In the genomic region with DNA sequence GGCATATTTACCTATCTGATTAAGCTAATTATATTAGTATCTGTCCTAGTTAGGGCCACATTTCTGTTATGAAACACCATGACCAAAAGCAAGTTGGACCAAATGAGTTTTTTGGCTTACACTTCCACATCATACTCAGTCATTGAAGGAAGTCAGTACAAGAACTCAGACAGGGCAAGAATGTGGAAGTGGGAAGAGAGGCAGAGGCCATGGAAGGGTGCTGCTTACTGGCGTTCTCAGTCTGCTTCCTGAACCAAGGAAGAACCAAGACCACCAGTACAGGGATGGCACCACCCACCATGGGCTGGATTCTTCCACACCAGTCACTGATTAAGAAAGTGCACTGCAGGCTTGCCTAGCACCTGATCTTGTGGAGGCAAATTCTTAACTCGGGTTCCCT, we compare ENCODE assay signal across 22 mouse cellular contexts. TPM values are rescaled to one million over a fixed set of nuclear protein-coding genes. Genes with fewer than 3 reads are reported as not detected.
A peak's percentile ranks its signal among the peaks of the same experiment; 100 is the strongest.
DNase-seq lines count a peak whose midpoint lies in the region; ATAC-seq and TF ChIP-seq lines count a peak whose summit lies in the region.
"Had no signal": no experiment of that assay in that cellular context is flagged by ENCODE, and none has a peak within 500 bp of the region (broad histone marks: within the 10 kb centered on the region; RNA-seq: fewer than 3 reads in every experiment).

No protein-coding gene starts in this region.

- H3K4me2 ChIP-seq in forebrain, postnatal 0 days (ENCODE audit: low read depth): no peak overlapping the region
- H3K4me2 ChIP-seq: embryonic facial prominence, embryonic 12.5 days; forebrain, embryonic 12.5 days had no signal

- no peak for TF ChIP-seq CTCF in bone marrow macrophage, adult 2 months (IDR thresholded peaks at IDR 0.05; ENCODE audit: low read depth, low read length)
- no peak for TF ChIP-seq CTCF in forebrain, postnatal 0 days (IDR thresholded peaks at IDR 0.05; ENCODE audit: low read depth)

- no peaks in the 10 kb centered on the region for H3K27me3 ChIP-seq in forebrain, postnatal 0 days (ENCODE audit: insufficient read depth, low read length)
- H3K27me3 ChIP-seq in hindbrain, embryonic 10.5 days (ENCODE audit: insufficient read depth, poor library complexity, severe bottlenecking): no peaks in the 10 kb centered on the region
- H3K27me3 ChIP-seq: embryonic facial prominence, embryonic 12.5 days; forebrain, embryonic 12.5 days; Patski had no signal

- H3K27ac ChIP-seq in bone marrow macrophage, adult 2 months (ENCODE audit: insufficient read depth, low read depth, low read length): peak overlapping the region; percentile 35; the same call in 1 of the 2 replicates
- H3K27ac ChIP-seq in forebrain, postnatal 0 days (ENCODE audit: low read depth, low read length): no peak overlapping the region
- H3K27ac ChIP-seq in hindbrain, embryonic 10.5 days: no peak overlapping the region
- H3K27ac ChIP-seq: embryonic facial prominence, embryonic 10.5 days; embryonic facial prominence, embryonic 12.5 days; forebrain, embryonic 12.5 days had no signal

- WGBS in forebrain, postnatal 0 days: 81% methylated on average over 2 of the region's 2 CpGs
- WGBS in hindbrain, embryonic 10.5 days: 84% methylated on average over 2 of the region's 2 CpGs

- no peak overlapping the region for H3K9ac ChIP-seq in forebrain, postnatal 0 days
- H3K9ac ChIP-seq: embryonic facial prominence, embryonic 12.5 days; forebrain, embryonic 12.5 days had no signal

- no peak for DNase-seq in Muller cell, postnatal 12 days (ENCODE audit: inconsistent ontology term)
- DNase-seq in forebrain, postnatal 0 days: no peak
- DNase-seq in hindbrain, embryonic 10.5 days (ENCODE audit: low spot score): no peak
- DNase-seq: adrenal gland, adult 8-10 months; adrenal gland, postnatal 14 days; adrenal gland, postnatal 36 days; cerebellum, adult 11 months; cerebellum, adult 18-20 months; cerebellum, adult 8-10 months; cerebellum, adult 9-11 months; cerebellum, postnatal 14 days; cerebellum, postnatal 36 days had no signal

- H3K36me3 ChIP-seq in forebrain, postnatal 0 days (ENCODE audit: insufficient read depth): no peaks in the 10 kb centered on the region
- H3K36me3 ChIP-seq in hindbrain, embryonic 10.5 days: no peaks in the 10 kb centered on the region
- H3K36me3 ChIP-seq: embryonic facial prominence, embryonic 10.5 days; embryonic facial prominence, embryonic 12.5 days; forebrain, embryonic 12.5 days had no signal

- H3K4me3 ChIP-seq in bone marrow macrophage, adult 2 months (ENCODE audit: insufficient read depth, low read length): no peak overlapping the region
- H3K4me3 ChIP-seq in forebrain, postnatal 0 days (ENCODE audit: low read depth, low read length): no peak overlapping the region
- no peak overlapping the region for H3K4me3 ChIP-seq in hindbrain, embryonic 10.5 days
- H3K4me3 ChIP-seq: embryonic facial prominence, embryonic 10.5 days; embryonic facial prominence, embryonic 12.5 days; forebrain, embryonic 12.5 days had no signal

- H3K4me1 ChIP-seq in bone marrow macrophage, adult 2 months (ENCODE audit: control insufficient read depth, insufficient read depth, low read length): peaks cover 18% of the 10 kb centered on the region
- H3K4me1 ChIP-seq in forebrain, postnatal 0 days (ENCODE audit: insufficient read depth): no peaks in the 10 kb centered on the region
- H3K4me1 ChIP-seq in hindbrain, embryonic 10.5 days (replicated peaks): no peaks in the 10 kb centered on the region
- H3K4me1 ChIP-seq: embryonic facial prominence, embryonic 10.5 days; embryonic facial prominence, embryonic 12.5 days; forebrain, embryonic 12.5 days had no signal

- H3K9me3 ChIP-seq in forebrain, postnatal 0 days (ENCODE audit: low read length): no peaks in the 10 kb centered on the region
- no peaks in the 10 kb centered on the region for H3K9me3 ChIP-seq in hindbrain, embryonic 10.5 days
- H3K9me3 ChIP-seq: embryonic facial prominence, embryonic 10.5 days; embryonic facial prominence, embryonic 12.5 days; forebrain, embryonic 12.5 days had no signal

- TF ChIP-seq POLR2A in bone marrow macrophage, adult 2 months (IDR thresholded peaks at IDR 0.05; ENCODE audit: borderline replicate concordance, low read depth, low read length): no peak

- ATAC-seq in common myeloid progenitor, adult 5-6 weeks (replicated peaks; ENCODE audit: low read depth, poor library complexity, severe bottlenecking): peak; percentile 65
- ATAC-seq in megakaryocyte, adult 5-6 weeks (ENCODE audit: poor library complexity, severe bottlenecking): peak; percentile 66
- ATAC-seq in forebrain, postnatal 0 days: no peak
- ATAC-seq: activated CD4-positive, CD25-positive, alpha-beta regulatory T cell, adult 4 months; forebrain, embryonic 14.5 days; forebrain, embryonic 16.5 days; Patski had no signal

RNA-seq across cellular contexts. Expression of gene Hsdl2, which starts 13.3 kb away (rescaled TPM):
- polyA plus RNA-seq in bone marrow macrophage, adult 2 months (2012; ENCODE audit: insufficient read depth, insufficient read length, missing spikeins): 17.1 and 24.6 TPM in 2 replicates
- 30.1 and 46.0 TPM in 2 replicates for total RNA-seq in common myeloid progenitor, adult 5-6 weeks (2017)
- total RNA-seq in megakaryocyte, adult 5-6 weeks (2015): 22.2 and 23.5 TPM in 2 replicates
- total RNA-seq in megakaryocyte, adult 5-6 weeks (2017): 22.3 and 27.6 TPM in 2 replicates
- 17.2 and 18.1 TPM in 2 replicates for total RNA-seq in forebrain, postnatal 0 days (2014; rRNA removed)
- polyA plus RNA-seq in forebrain, postnatal 0 days (2015; fragmentation: Nextera tagmentation; extraction: Ambion mirVana): 21.2 and 24.7 TPM in 2 replicates
- polyA plus RNA-seq in hindbrain, embryonic 10.5 days (2016; fragmentation: Nextera tagmentation; extraction: Ambion mirVana): 23.5 and 27.6 TPM in 2 replicates

RNA-seq across cellular contexts. Expression of gene E130308A19Rik, which starts 31.4 kb away (rescaled TPM):
- polyA plus RNA-seq in bone marrow macrophage, adult 2 months (2012; ENCODE audit: insufficient read depth, insufficient read length, missing spikeins): 2.2 and 3.9 TPM in 2 replicates
- total RNA-seq in common myeloid progenitor, adult 5-6 weeks (2017): 6.6 and 11.1 TPM in 2 replicates
- 3.6 and 4.6 TPM in 2 replicates for total RNA-seq in megakaryocyte, adult 5-6 weeks (2015)
- 1.9 and 2.0 TPM in 2 replicates for total RNA-seq in megakaryocyte, adult 5-6 weeks (2017)
- total RNA-seq in forebrain, postnatal 0 days (2014; rRNA removed): 14.5 and 22.6 TPM in 2 replicates
- 15.6 and 24.9 TPM in 2 replicates for polyA plus RNA-seq in forebrain, postnatal 0 days (2015; fragmentation: Nextera tagmentation; extraction: Ambion mirVana)
- polyA plus RNA-seq in hindbrain, embryonic 10.5 days (2016; fragmentation: Nextera tagmentation; extraction: Ambion mirVana): 49.3 and 52.3 TPM in 2 replicates

RNA-seq across cellular contexts. Expression of gene Ptbp3, which starts 45.5 kb away (rescaled TPM):
- 139 and 159 TPM in 2 replicates for polyA plus RNA-seq in bone marrow macrophage, adult 2 months (2012; ENCODE audit: insufficient read depth, insufficient read length, missing spikeins)
- 230 and 244 TPM in 2 replicates for total RNA-seq in common myeloid progenitor, adult 5-6 weeks (2017)
- 341 TPM in 2 replicates for total RNA-seq in megakaryocyte, adult 5-6 weeks (2015)
- total RNA-seq in megakaryocyte, adult 5-6 weeks (2017): 283 and 309 TPM in 2 replicates
- 30.8 and 33.7 TPM in 2 replicates for total RNA-seq in forebrain, postnatal 0 days (2014; rRNA removed)
- 10.3 and 10.9 TPM in 2 replicates for polyA plus RNA-seq in forebrain, postnatal 0 days (2015; fragmentation: Nextera tagmentation; extraction: Ambion mirVana)
- 23.2 and 31.9 TPM in 2 replicates for polyA plus RNA-seq in hindbrain, embryonic 10.5 days (2016; fragmentation: Nextera tagmentation; extraction: Ambion mirVana)
